Mouse (Mus musculus) c-Kit-positive CD71-positive TER-119-positive erythroid progenitor cells, embryonic 14.5 days (primary cell): Measurements from ENCODE around the gene 2010111I01Rik.

ENCODE experiments used
- DNase-seq: peaks from one replicate; pipeline ENCODE4 v3.0.0-alpha.2; 2013; ENCODE audit warnings: low spot score

2010111I01Rik gene

GRCm38 (mm10) chr13:63152498-63152897 lies 187.8 kb downstream of the 2010111I01Rik start:
- no peak for DNase-seq

- DNase-seq = no peak
These were observed 188.7 kb downstream of the 2010111I01Rik start for GRCm38 (mm10) chr13:63153397-63153796.

GRCm38 (mm10) chr13:63154851-63155571 lies 190.3 kb downstream of the 2010111I01Rik start:
- no peak for DNase-seq

- DNase-seq = no peak
These were observed 191.6 kb downstream of the 2010111I01Rik start for GRCm38 (mm10) chr13:63156264-63156663.

GRCm38 (mm10) chr13:63170282-63171073 lies 205.8 kb downstream of the 2010111I01Rik start:
- DNase-seq = no peak

- DNase-seq = no peak
These were observed 206.8 kb downstream of the 2010111I01Rik start for GRCm38 (mm10) chr13:63171347-63172096.

- no peak for DNase-seq
These were observed 207.4 kb downstream of the 2010111I01Rik start for GRCm38 (mm10) chr13:63172097-63172445.

- DNase-seq = no peak
These were observed 209.7 kb downstream of the 2010111I01Rik start for GRCm38 (mm10) chr13:63174252-63175020.

GRCm38 (mm10) chr13:63176131-63176530 lies 211.4 kb downstream of the 2010111I01Rik start:
- no peak for DNase-seq

- no peak for DNase-seq
These were observed 212.5 kb downstream of the 2010111I01Rik start for GRCm38 (mm10) chr13:63177232-63177631.

- no peak for DNase-seq
These were observed 216.0 kb downstream of the 2010111I01Rik start for GRCm38 (mm10) chr13:63180641-63181235.

GRCm38 (mm10) chr13:63184946-63185345 lies 220.3 kb downstream of the 2010111I01Rik start:
- DNase-seq = no peak

GRCm38 (mm10) chr13:63186217-63186616 lies 221.5 kb downstream of the 2010111I01Rik start:
- no peak for DNase-seq

- DNase-seq = no peak
These were observed 221.9 kb downstream of the 2010111I01Rik start for GRCm38 (mm10) chr13:63186642-63187041.

- no peak for DNase-seq
These were observed 222.8 kb downstream of the 2010111I01Rik start for GRCm38 (mm10) chr13:63187145-63188143.

GRCm38 (mm10) chr13:63188306-63188705 lies 223.6 kb downstream of the 2010111I01Rik start:
- DNase-seq = no peak

GRCm38 (mm10) chr13:63188811-63189210 lies 224.1 kb downstream of the 2010111I01Rik start:
- no peak for DNase-seq

- DNase-seq = no peak
These were observed 228.7 kb downstream of the 2010111I01Rik start for GRCm38 (mm10) chr13:63193423-63193822.

- no peak for DNase-seq
These were observed 233.3 kb downstream of the 2010111I01Rik start for GRCm38 (mm10) chr13:63198038-63198437.

GRCm38 (mm10) chr13:63199588-63199987 lies 234.9 kb downstream of the 2010111I01Rik start:
- DNase-seq = no peak
